Comparison of ENCODE assay signal across 15 mouse cellular contexts in genomic region chr3:146843470-146843869, GRCm38 (mm10). TPM values are rescaled to one million over a fixed set of nuclear protein-coding genes. Genes with fewer than 3 reads are reported as not detected.
"Had no signal": no experiment of that assay in that cellular context is flagged by ENCODE, and none has a peak within 500 bp of the region (broad histone marks: within the 10 kb centered on the region; RNA-seq: fewer than 3 reads in every experiment).

No protein-coding gene starts in this region.

- H3K27me3 ChIP-seq: liver, embryonic 13.5 days had no signal

- H3K4me3 ChIP-seq: left cerebral cortex, adult 2 months; liver, embryonic 13.5 days had no signal

- H3K9ac ChIP-seq: liver, embryonic 13.5 days had no signal

- DNase-seq: kidney, postnatal 10 days; layer of hippocampus, postnatal 36 days; liver, embryonic 13.5 days; lung, adult 2 months; lung, postnatal 4 days; midbrain, embryonic 14.5 days; right cerebral cortex, adult 18-20 months; right cerebral cortex, postnatal 14 days; right cerebral cortex, postnatal 4 days; thymus, adult 2 months; thymus, postnatal 14 days had no signal

- H3K4me2 ChIP-seq: liver, embryonic 13.5 days; midbrain, embryonic 11.5 days had no signal

- H3K9me3 ChIP-seq: liver, embryonic 13.5 days had no signal

- H3K27ac ChIP-seq: liver, embryonic 13.5 days; stomach, postnatal 0 days had no signal

- H3K4me1 ChIP-seq: liver, embryonic 13.5 days had no signal

- H3K36me3 ChIP-seq: liver, embryonic 13.5 days had no signal

RNA-seq across cellular contexts. Expression of gene Ttll7, which starts 8.7 kb away (rescaled TPM):
- total RNA-seq: megakaryocyte-erythroid progenitor cell, adult 5-6 weeks had no signal
